Mouse (Mus musculus) effector memory CD4-positive, alpha-beta T cell, adult 7 months (primary cell): ENCODE measurements around the gene Olfr1037. TPM values are rescaled to one million over a fixed set of nuclear protein-coding genes. Genes with fewer than 3 reads are reported as not detected.

Experiments used
- polyA plus RNA-seq: library from polyadenylated mRNA; unstranded; fragments of 100-300 nt; shearing (Covaris generic); gene quantifications from one replicate; pipeline ENCODE4 v1.2.1, GENCODE M21; 2017

The Olfr1037 gene
- not detected for polyA plus RNA-seq

DNA sequence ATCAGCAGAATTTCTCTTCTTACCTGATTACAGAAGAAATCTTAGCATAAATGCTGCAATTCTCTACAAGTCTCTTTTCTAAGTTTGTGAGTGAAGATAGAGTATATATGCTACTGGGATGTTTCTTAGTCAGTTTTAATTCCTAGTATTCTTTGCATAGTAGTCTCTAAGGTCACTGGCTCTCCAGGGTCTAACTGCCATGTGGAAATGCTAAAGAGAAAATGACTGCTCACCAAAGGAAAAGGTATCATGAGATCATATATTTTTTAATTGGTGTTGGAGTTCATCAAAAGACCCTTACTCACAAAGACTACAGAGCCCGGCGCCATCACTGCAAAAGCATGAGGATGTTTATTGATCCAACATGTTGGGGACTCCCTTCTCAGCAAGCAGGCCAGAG, at the start of gene Olfr1037:
Gene Olfr1037, minus strand, starts transcription at position 101 of the 400 bp plus-strand sequence.

DNA sequence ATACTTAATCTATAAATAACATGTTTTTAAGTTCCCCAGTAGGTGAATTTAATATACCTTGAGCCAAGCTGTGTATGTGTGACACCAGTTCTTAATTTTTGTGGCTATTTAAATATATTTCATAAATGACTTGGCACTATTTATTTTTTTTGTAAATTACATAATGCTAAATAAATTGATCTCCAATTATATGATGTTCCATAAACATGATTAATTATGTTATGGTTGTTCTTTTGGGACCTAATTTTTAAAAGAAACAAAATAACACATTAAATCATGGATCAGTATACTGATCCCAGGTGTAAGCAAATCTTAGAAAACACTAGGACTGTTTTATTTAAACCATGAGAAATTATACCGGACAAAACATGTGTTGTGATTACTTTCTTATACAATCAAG, 48.6 kb upstream of the Olfr1037 start, which contains the start of gene Olfr1039:
Gene Olfr1039, minus strand, starts transcription at position 101 of the 400 bp plus-strand sequence.

DNA sequence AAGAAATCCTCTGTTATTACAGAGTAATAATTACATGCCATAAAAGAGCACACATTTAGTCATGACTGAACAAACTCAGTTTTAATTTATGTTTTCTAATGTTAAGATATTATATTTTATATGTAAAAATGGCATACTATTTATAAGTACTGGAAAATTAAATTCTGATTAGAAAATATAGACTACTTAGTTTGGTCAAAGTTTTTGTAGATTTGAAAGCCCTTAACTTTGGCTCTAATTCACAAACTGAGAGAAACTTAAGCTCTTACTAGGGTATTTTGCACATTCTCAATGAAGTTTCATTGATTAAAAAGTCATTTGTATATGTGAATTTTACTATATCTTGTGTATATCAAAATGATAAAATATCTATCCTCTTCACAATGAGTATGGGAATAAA, 13.5 kb downstream of the Olfr1037 start, which contains the start of gene Olfr1036:
Gene Olfr1036, plus strand, starts transcription at position 301 of the 400 bp plus-strand sequence.

DNA sequence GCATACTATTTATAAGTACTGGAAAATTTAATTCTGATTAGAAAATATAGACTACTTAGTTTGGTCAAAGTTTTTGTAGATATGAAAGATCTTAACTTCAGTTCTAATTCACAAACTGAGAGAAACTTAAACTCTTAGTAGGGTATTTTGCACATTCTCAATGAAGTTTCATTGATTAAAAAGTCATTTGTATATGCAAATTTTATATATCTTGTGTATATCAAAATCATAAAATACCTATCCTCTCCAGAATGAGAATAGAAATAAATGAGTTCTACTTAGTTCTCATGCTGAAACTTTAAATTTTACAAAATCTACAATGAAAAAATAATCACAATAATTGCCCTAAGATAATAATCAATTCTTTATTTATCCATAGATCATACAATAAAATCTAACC, 41.6 kb downstream of the Olfr1037 start, which contains the start of gene Olfr1034:
Gene Olfr1034, plus strand, starts transcription at position 301 of the 400 bp plus-strand sequence.

Other genes with a start within 250 kb of the Olfr1037 start
- not detected for gene Olfr1019, start 241.9 kb downstream of the Olfr1037 start, polyA plus RNA-seq
- gene Olfr1020, start 240.4 kb downstream of the Olfr1037 start, polyA plus RNA-seq, result not detected
- not detected for gene Olfr1022, start 218.8 kb downstream of the Olfr1037 start, polyA plus RNA-seq
- gene Olfr1023, start 201.7 kb downstream of the Olfr1037 start, polyA plus RNA-seq, result not detected
- gene Olfr1024, start 182.3 kb downstream of the Olfr1037 start, polyA plus RNA-seq, result not detected
- not detected for gene Olfr1025-ps1, start 172.2 kb downstream of the Olfr1037 start, polyA plus RNA-seq
- gene Olfr1026, start 165.8 kb downstream of the Olfr1037 start, polyA plus RNA-seq, result not detected
- not detected for gene Olfr1028, start 136.9 kb downstream of the Olfr1037 start, polyA plus RNA-seq
- gene Olfr1029, start 113.5 kb downstream of the Olfr1037 start, polyA plus RNA-seq, result not detected
- 0.11 TPM for gene Olfr1030, start 108.1 kb downstream of the Olfr1037 start, polyA plus RNA-seq
- gene Olfr1031, start 97.1 kb downstream of the Olfr1037 start, polyA plus RNA-seq, result not detected
- gene Olfr1032, start 81.8 kb downstream of the Olfr1037 start, polyA plus RNA-seq, result not detected
- gene Olfr1033, start 66.8 kb downstream of the Olfr1037 start, polyA plus RNA-seq, result 18.8 TPM
- not detected for gene Olfr1034, start 41.5 kb downstream of the Olfr1037 start, polyA plus RNA-seq
- not detected for gene Olfr1036, start 13.4 kb downstream of the Olfr1037 start, polyA plus RNA-seq
- gene Olfr1039, start 48.5 kb upstream of the Olfr1037 start, polyA plus RNA-seq, result not detected
- gene Olfr1040, start 59.3 kb upstream of the Olfr1037 start, polyA plus RNA-seq, result not detected
- 0.29 TPM for gene Olfr1042, start 74.5 kb upstream of the Olfr1037 start, polyA plus RNA-seq
- gene Olfr1043, start 80.1 kb upstream of the Olfr1037 start, polyA plus RNA-seq, result not detected
- gene Olfr1044, start 90.4 kb upstream of the Olfr1037 start, polyA plus RNA-seq, result 0.45 TPM
- 0.38 TPM for gene Olfr52, start 98.3 kb upstream of the Olfr1037 start, polyA plus RNA-seq
- not detected for gene Olfr1045, start 115.6 kb upstream of the Olfr1037 start, polyA plus RNA-seq
- gene Olfr1046, start 131.9 kb upstream of the Olfr1037 start, polyA plus RNA-seq, result not detected
- gene Olfr1047, start 144.0 kb upstream of the Olfr1037 start, polyA plus RNA-seq, result not detected
- gene Olfr1048, start 152.9 kb upstream of the Olfr1037 start, polyA plus RNA-seq, result not detected
- not detected for gene Olfr1049, start 170.9 kb upstream of the Olfr1037 start, polyA plus RNA-seq
- gene Olfr1051, start 191.7 kb upstream of the Olfr1037 start, polyA plus RNA-seq, result not detected
- gene Olfr1052, start 205.1 kb upstream of the Olfr1037 start, polyA plus RNA-seq, result not detected
- gene Olfr1053, start 227.9 kb upstream of the Olfr1037 start, polyA plus RNA-seq, result not detected
- gene Olfr1054, start 248.0 kb upstream of the Olfr1037 start, polyA plus RNA-seq, result not detected